Mouse (Mus musculus): Measurements from ENCODE around the gene Cd300lf. TPM values are rescaled to one million over a fixed set of nuclear protein-coding genes. Genes with fewer than 3 reads are reported as not detected.
A peak's percentile ranks its signal among the peaks of the same experiment; 100 is the strongest.

Gene Cd300lf
- polyA plus RNA-seq, 1 experiment from 2014 or later = not detected

GRCm38 (mm10) chr11:115162832-115163480 is 29.2 kb upstream of the Cd300lf start, which contains the start of gene Slc9a3r1:
Gene Slc9a3r1, plus strand, starts transcription at chr11:115163341.
- peak; percentile 97 for ATAC-seq (replicated peaks; ENCODE audit: low FRiP score)
- WGBS = under 1% methylated on average over 47 of the region's 47 CpGs

GRCm38 (mm10) chr11:115162205-115162601 is 28.4 kb upstream of the Cd300lf start:
- no peak for DNase-seq (ENCODE audit: low spot score)
- H3K4me2 ChIP-seq (ENCODE audit: low read depth, low read length, severe bottlenecking) = no peak overlapping the region
- no peak overlapping the region for H3K27ac ChIP-seq (ENCODE audit: low read depth, low read length)
- ATAC-seq (replicated peaks; ENCODE audit: low FRiP score) = no peak
- peak overlapping the region; percentile 37; the same call in 1 of the 2 replicates for H3K9ac ChIP-seq (ENCODE audit: low read length)
- H3K4me1 ChIP-seq (replicated peaks; ENCODE audit: control insufficient read depth, insufficient read depth, low read length) = peaks cover 7% of the 10 kb centered on the region
- H3K27me3 ChIP-seq (ENCODE audit: control insufficient read depth, insufficient read depth, low read length) = peaks cover 15% of the 10 kb centered on the region
- H3K9me3 ChIP-seq (ENCODE audit: control insufficient read depth, low read length) = no peaks in the 10 kb centered on the region
- 21% methylated on average over 9 of the region's 9 CpGs for WGBS
- no peak overlapping the region for H3K4me3 ChIP-seq (ENCODE audit: low read depth, low read length)
- no peaks in the 10 kb centered on the region for H3K36me3 ChIP-seq (ENCODE audit: control insufficient read depth, insufficient read depth, low read length)

More at GRCm38 (mm10) chr11:115162832-115163480, 29.2 kb upstream of the Cd300lf start, which contains the start of gene Slc9a3r1:
- peak; percentile 98 for DNase-seq (ENCODE audit: low spot score)
- peaks cover 7% of the 10 kb centered on the region for H3K4me1 ChIP-seq (replicated peaks; ENCODE audit: control insufficient read depth, insufficient read depth, low read length)
- peak within 1 kb of the TSS; percentile 51 for H3K9ac ChIP-seq (ENCODE audit: low read length)
- H3K27ac ChIP-seq (ENCODE audit: low read depth, low read length) = peak within 1 kb of the TSS; percentile 28; the same call in 1 of the 2 replicates
- no peaks in the 10 kb centered on the region for H3K36me3 ChIP-seq (ENCODE audit: control insufficient read depth, insufficient read depth, low read length)
- H3K4me2 ChIP-seq (ENCODE audit: low read depth, low read length, severe bottlenecking) = peak within 1 kb of the TSS; percentile 93
- H3K9me3 ChIP-seq (ENCODE audit: control insufficient read depth, low read length) = no peaks in the 10 kb centered on the region
- H3K4me3 ChIP-seq (ENCODE audit: low read depth, low read length) = peak within 1 kb of the TSS; percentile 59
- peaks cover 15% of the 10 kb centered on the region for H3K27me3 ChIP-seq (ENCODE audit: control insufficient read depth, insufficient read depth, low read length)

- Histone ChIP-seq H3K4me3 (ENCODE audit: low read depth, low read length) (no peak overlapping the region), H3K4me2 (ENCODE audit: low read depth, low read length, severe bottlenecking) (no peak overlapping the region), H3K9ac (ENCODE audit: low read length) (no peak overlapping the region), H3K9me3 (ENCODE audit: control insufficient read depth, low read length) (no peaks in the 10 kb centered on the region), H3K27me3 (ENCODE audit: control insufficient read depth, insufficient read depth, low read length) (peaks cover 15% of the 10 kb centered on the region), H3K4me1 (replicated peaks; ENCODE audit: control insufficient read depth, insufficient read depth, low read length) (peaks cover 7% of the 10 kb centered on the region), H3K27ac (ENCODE audit: low read depth, low read length) (no peak overlapping the region), H3K36me3 (ENCODE audit: control insufficient read depth, insufficient read depth, low read length) (no peaks in the 10 kb centered on the region)
- WGBS = 59% methylated on average over 9 of the region's 9 CpGs
- ATAC-seq (replicated peaks; ENCODE audit: low FRiP score) (no peak), DNase-seq (ENCODE audit: low spot score) (no peak)
These were observed 27.9 kb upstream of the Cd300lf start for GRCm38 (mm10) chr11:115161578-115162204.

- ATAC-seq (replicated peaks; ENCODE audit: low FRiP score) (no peak), DNase-seq (ENCODE audit: low spot score) (peak; percentile 90)
- peaks cover 15% of the 10 kb centered on the region for H3K27me3 ChIP-seq (ENCODE audit: control insufficient read depth, insufficient read depth, low read length)
- H3K36me3 ChIP-seq (ENCODE audit: control insufficient read depth, insufficient read depth, low read length) = no peaks in the 10 kb centered on the region
- no peak overlapping the region for H3K4me3 ChIP-seq (ENCODE audit: low read depth, low read length)
- no peak overlapping the region for H3K9ac ChIP-seq (ENCODE audit: low read length)
- peaks cover 7% of the 10 kb centered on the region for H3K4me1 ChIP-seq (replicated peaks; ENCODE audit: control insufficient read depth, insufficient read depth, low read length)
- H3K4me2 ChIP-seq (ENCODE audit: low read depth, low read length, severe bottlenecking) = no peak overlapping the region
- no peaks in the 10 kb centered on the region for H3K9me3 ChIP-seq (ENCODE audit: control insufficient read depth, low read length)
- WGBS = 25% methylated on average over 10 of the region's 10 CpGs
- no peak overlapping the region for H3K27ac ChIP-seq (ENCODE audit: low read depth, low read length)
These were observed 27.2 kb upstream of the Cd300lf start for GRCm38 (mm10) chr11:115160883-115161577.

GRCm38 (mm10) chr11:115160016-115160797 is 26.4 kb upstream of the Cd300lf start:
- DNase-seq (ENCODE audit: low spot score) = peak; percentile 78
- no peak for ATAC-seq (replicated peaks; ENCODE audit: low FRiP score)
- Histone ChIP-seq H3K36me3 (ENCODE audit: control insufficient read depth, insufficient read depth, low read length) (no peaks in the 10 kb centered on the region), H3K4me1 (replicated peaks; ENCODE audit: control insufficient read depth, insufficient read depth, low read length) (peaks cover 7% of the 10 kb centered on the region), H3K4me3 (ENCODE audit: low read depth, low read length) (no peak overlapping the region), H3K9me3 (ENCODE audit: control insufficient read depth, low read length) (no peaks in the 10 kb centered on the region), H3K4me2 (ENCODE audit: low read depth, low read length, severe bottlenecking) (no peak overlapping the region), H3K9ac (ENCODE audit: low read length) (no peak overlapping the region), H3K27me3 (ENCODE audit: control insufficient read depth, insufficient read depth, low read length) (peaks cover 16% of the 10 kb centered on the region), H3K27ac (ENCODE audit: low read depth, low read length) (no peak overlapping the region)
- 55% methylated on average over 11 of the region's 11 CpGs for WGBS

GRCm38 (mm10) chr11:115157933-115158719 is 24.3 kb upstream of the Cd300lf start:
- Histone ChIP-seq H3K27ac (ENCODE audit: low read depth, low read length) (no peak overlapping the region), H3K4me3 (ENCODE audit: low read depth, low read length) (no peak overlapping the region), H3K4me2 (ENCODE audit: low read depth, low read length, severe bottlenecking) (no peak overlapping the region), H3K27me3 (ENCODE audit: control insufficient read depth, insufficient read depth, low read length) (peaks cover 25% of the 10 kb centered on the region), H3K4me1 (replicated peaks; ENCODE audit: control insufficient read depth, insufficient read depth, low read length) (peaks cover 4% of the 10 kb centered on the region; the same call in 1 of the 2 replicates), H3K36me3 (ENCODE audit: control insufficient read depth, insufficient read depth, low read length) (no peaks in the 10 kb centered on the region), H3K9ac (ENCODE audit: low read length) (no peak overlapping the region), H3K9me3 (ENCODE audit: control insufficient read depth, low read length) (no peaks in the 10 kb centered on the region)
- DNase-seq (ENCODE audit: low spot score) (no peak), ATAC-seq (replicated peaks; ENCODE audit: low FRiP score) (no peak)
- 35% methylated on average over 12 of the region's 12 CpGs for WGBS

GRCm38 (mm10) chr11:115155053-115155634 is 21.4 kb upstream of the Cd300lf start:
- Histone ChIP-seq H3K36me3 (ENCODE audit: control insufficient read depth, insufficient read depth, low read length) (no peaks in the 10 kb centered on the region), H3K4me3 (ENCODE audit: low read depth, low read length) (no peak overlapping the region), H3K27ac (ENCODE audit: low read depth, low read length) (no peak overlapping the region), H3K27me3 (ENCODE audit: control insufficient read depth, insufficient read depth, low read length) (peaks cover 16% of the 10 kb centered on the region), H3K4me1 (replicated peaks; ENCODE audit: control insufficient read depth, insufficient read depth, low read length) (peaks cover 5% of the 10 kb centered on the region; the same call in 1 of the 2 replicates), H3K9ac (ENCODE audit: low read length) (no peak overlapping the region), H3K9me3 (ENCODE audit: control insufficient read depth, low read length) (no peaks in the 10 kb centered on the region), H3K4me2 (ENCODE audit: low read depth, low read length, severe bottlenecking) (no peak overlapping the region)
- WGBS = 24% methylated on average over 5 of the region's 5 CpGs
- DNase-seq (ENCODE audit: low spot score) = no peak
- no peak for ATAC-seq (replicated peaks; ENCODE audit: low FRiP score)
